Mouse (Mus musculus) ES-E14 (cell line): ENCODE measurements at regions not wholly inside any gene's neighbourhood (a gene's known extent, or its start where the extent isn't known, plus 50 kb on each side); places are given as distances from the start of the nearest gene placed in this dataset.

ENCODE experiments used
- CHD2 ChIP-seq: IDR thresholded peaks from 2 replicates; pipeline ENCODE4 v1.6.1; 2014; ENCODE audit warnings: mild to moderate bottlenecking, low read depth, low read length, inconsistent platforms
- HCFC1 ChIP-seq: IDR thresholded peaks from 2 replicates; pipeline ENCODE4 v1.6.1; 2012; ENCODE audit warnings: low read length, inconsistent platforms, borderline replicate concordance; ENCODE audit not compliant: insufficient read depth

DNA sequence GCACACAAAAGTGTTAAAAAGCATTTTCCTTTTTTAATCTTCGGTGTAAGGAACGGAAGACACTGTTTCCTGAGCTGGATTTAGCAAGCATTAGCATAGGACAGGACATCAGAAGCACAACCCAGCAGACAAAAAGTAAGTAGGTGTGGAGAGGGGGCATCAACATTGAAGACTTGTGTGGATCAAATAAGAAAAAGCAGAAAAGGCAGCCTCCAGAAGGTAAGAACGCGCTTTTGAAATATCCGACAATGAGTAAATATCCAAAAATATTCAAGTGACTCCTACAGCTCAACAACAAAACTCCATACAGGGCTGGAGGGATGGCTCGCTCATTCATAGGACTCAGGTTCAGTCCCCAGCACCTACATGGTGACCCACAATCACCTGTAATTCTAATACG is 286.9 kb downstream of the Pdcd6ip start:
- TF ChIP-seq HCFC1: no peak
- no peak for TF ChIP-seq CHD2
